Mouse (Mus musculus) c-Kit-positive CD71-negative TER-119-negative erythroid progenitor cells, embryonic 14.5 days (primary cell): Measurements from ENCODE around the gene Dirc2.

Experiments
- DNase-seq: peaks from one replicate; pipeline ENCODE4 v3.0.0-alpha.2; 2013; ENCODE audit warnings: low read depth

Dirc2 gene

GRCm38 (mm10) chr16:35772598-35772997, 3.4 kb upstream of the Dirc2 start:
- DNase-seq: no peak

- DNase-seq: no peak
These were observed 2.5 kb upstream of the Dirc2 start for GRCm38 (mm10) chr16:35771606-35772005.

GRCm38 (mm10) chr16:35771141-35771540, 2.0 kb upstream of the Dirc2 start:
- DNase-seq: no peak

- peak; percentile 79 for DNase-seq
These were observed 912 bp upstream of the Dirc2 start, which contains the start of gene Hspbap1 for GRCm38 (mm10) chr16:35769878-35770657. Gene Hspbap1, plus strand, starts transcription at chr16:35770375.

GRCm38 (mm10) chr16:35768469-35768784, 729 bp downstream of the Dirc2 start:
- DNase-seq: no peak

GRCm38 (mm10) chr16:35766366-35766765, 2.8 kb downstream of the Dirc2 start:
- no peak for DNase-seq

GRCm38 (mm10) chr16:35765449-35765848, 3.7 kb downstream of the Dirc2 start:
- DNase-seq: no peak

- no peak for DNase-seq
These were observed 4.2 kb downstream of the Dirc2 start for GRCm38 (mm10) chr16:35764941-35765340.

GRCm38 (mm10) chr16:35763590-35764296, 5.4 kb downstream of the Dirc2 start:
- DNase-seq: no peak

GRCm38 (mm10) chr16:35759401-35759800, 9.8 kb downstream of the Dirc2 start:
- no peak for DNase-seq

- no peak for DNase-seq
These were observed 12.5 kb downstream of the Dirc2 start for GRCm38 (mm10) chr16:35756697-35757096.

- no peak for DNase-seq
These were observed 13.4 kb downstream of the Dirc2 start for GRCm38 (mm10) chr16:35755502-35756334.

GRCm38 (mm10) chr16:35753926-35754325, 15.2 kb downstream of the Dirc2 start:
- DNase-seq: no peak

- no peak for DNase-seq
These were observed 17.3 kb downstream of the Dirc2 start for GRCm38 (mm10) chr16:35751841-35752240.

GRCm38 (mm10) chr16:35749385-35749784, 19.8 kb downstream of the Dirc2 start:
- DNase-seq: no peak

- DNase-seq: no peak
These were observed 20.9 kb downstream of the Dirc2 start for GRCm38 (mm10) chr16:35748237-35748603.

GRCm38 (mm10) chr16:35747417-35748236, 21.5 kb downstream of the Dirc2 start:
- no peak for DNase-seq

GRCm38 (mm10) chr16:35742251-35742937, 26.8 kb downstream of the Dirc2 start:
- DNase-seq: no peak

GRCm38 (mm10) chr16:35741621-35742020, 27.5 kb downstream of the Dirc2 start:
- no peak for DNase-seq

- DNase-seq: no peak
These were observed 28.2 kb downstream of the Dirc2 start for GRCm38 (mm10) chr16:35740943-35741342.

GRCm38 (mm10) chr16:35740357-35740756, 28.8 kb downstream of the Dirc2 start:
- DNase-seq: no peak
